Mouse (Mus musculus): Measurements from ENCODE around the gene Map3k4. TPM values are rescaled to one million over a fixed set of nuclear protein-coding genes. Genes with fewer than 3 reads are reported as not detected.

The Map3k4 gene
- polyA plus RNA-seq, 1 experiment from 2014 or later: 35.6 TPM

- no peak for DNase-seq (ENCODE audit: low spot score)
- Histone ChIP-seq H3K27ac (replicated peaks) (peak overlapping the region; percentile 73), H3K4me3 (ENCODE audit: low read depth, low read length) (no peak overlapping the region), H3K4me1 (replicated peaks; ENCODE audit: control insufficient read depth, insufficient read depth) (peaks cover 11% of the 10 kb centered on the region), H3K27me3 (ENCODE audit: control insufficient read depth, insufficient read depth, low read length) (no peaks in the 10 kb centered on the region), H3K36me3 (ENCODE audit: control insufficient read depth, insufficient read depth, low read length) (no peaks in the 10 kb centered on the region), H3K9ac (ENCODE audit: low read length) (no peak overlapping the region), H3K4me2 (replicated peaks; ENCODE audit: low read depth) (no peak overlapping the region), H3K9me3 (ENCODE audit: control insufficient read depth, low read length) (no peaks in the 10 kb centered on the region)
- TF ChIP-seq CTCF (IDR thresholded peaks at IDR 0.05; ENCODE audit: low read depth) (no peak), EP300 (optimal IDR thresholded peaks at IDR 0.05) (no peak)
- peak; percentile 24 for ATAC-seq (ENCODE audit: low FRiP score, low TSS enrichment)
- 23% methylated on average over 10 of the region's 10 CpGs for WGBS
Observed at GRCm38 (mm10) chr17:12205015-12205693, 113.4 kb downstream of the Map3k4 start.

GRCm38 (mm10) chr17:12204689-12205014 lies 113.9 kb downstream of the Map3k4 start:
- no peak for ATAC-seq (ENCODE audit: low FRiP score, low TSS enrichment)
- no peaks in the 10 kb centered on the region for H3K9me3 ChIP-seq (ENCODE audit: control insufficient read depth, low read length)
- no peaks in the 10 kb centered on the region for H3K36me3 ChIP-seq (ENCODE audit: control insufficient read depth, insufficient read depth, low read length)
- no peak overlapping the region for H3K4me3 ChIP-seq (ENCODE audit: low read depth, low read length)
- H3K4me2 ChIP-seq (replicated peaks; ENCODE audit: low read depth): no peak overlapping the region
- H3K4me1 ChIP-seq (replicated peaks; ENCODE audit: control insufficient read depth, insufficient read depth): peaks cover 11% of the 10 kb centered on the region
- H3K27ac ChIP-seq (replicated peaks): peak overlapping the region; percentile 73
- H3K9ac ChIP-seq (ENCODE audit: low read length): no peak overlapping the region
- DNase-seq (ENCODE audit: low spot score): no peak
- no peaks in the 10 kb centered on the region for H3K27me3 ChIP-seq (ENCODE audit: control insufficient read depth, insufficient read depth, low read length)
- 78% methylated on average over 3 of the region's 3 CpGs for WGBS
- TF ChIP-seq EP300 (optimal IDR thresholded peaks at IDR 0.05): no peak
- TF ChIP-seq CTCF (IDR thresholded peaks at IDR 0.05; ENCODE audit: low read depth): no peak

GRCm38 (mm10) chr17:12204246-12204645 lies 114.3 kb downstream of the Map3k4 start:
- Histone ChIP-seq H3K9me3 (ENCODE audit: control insufficient read depth, low read length) (no peaks in the 10 kb centered on the region), H3K4me2 (replicated peaks; ENCODE audit: low read depth) (no peak overlapping the region), H3K4me3 (ENCODE audit: low read depth, low read length) (no peak overlapping the region), H3K4me1 (replicated peaks; ENCODE audit: control insufficient read depth, insufficient read depth) (peaks cover 11% of the 10 kb centered on the region), H3K27me3 (ENCODE audit: control insufficient read depth, insufficient read depth, low read length) (no peaks in the 10 kb centered on the region), H3K36me3 (ENCODE audit: control insufficient read depth, insufficient read depth, low read length) (no peaks in the 10 kb centered on the region), H3K9ac (ENCODE audit: low read length) (no peak overlapping the region), H3K27ac (replicated peaks) (no peak overlapping the region; the same call in 1 of the 2 replicates)
- ATAC-seq (ENCODE audit: low FRiP score, low TSS enrichment): no peak
- TF ChIP-seq CTCF (IDR thresholded peaks at IDR 0.05; ENCODE audit: low read depth) (no peak), EP300 (optimal IDR thresholded peaks at IDR 0.05) (no peak)
- DNase-seq (ENCODE audit: low spot score): no peak
- 74% methylated on average over 3 of the region's 3 CpGs for WGBS

- ATAC-seq (ENCODE audit: low FRiP score, low TSS enrichment) (no peak), DNase-seq (ENCODE audit: low spot score) (no peak)
- Histone ChIP-seq H3K4me1 (replicated peaks; ENCODE audit: control insufficient read depth, insufficient read depth) (peaks cover 11% of the 10 kb centered on the region), H3K27me3 (ENCODE audit: control insufficient read depth, insufficient read depth, low read length) (no peaks in the 10 kb centered on the region), H3K4me2 (replicated peaks; ENCODE audit: low read depth) (no peak overlapping the region), H3K36me3 (ENCODE audit: control insufficient read depth, insufficient read depth, low read length) (no peaks in the 10 kb centered on the region), H3K9me3 (ENCODE audit: control insufficient read depth, low read length) (no peaks in the 10 kb centered on the region), H3K27ac (replicated peaks) (no peak overlapping the region), H3K9ac (ENCODE audit: low read length) (no peak overlapping the region), H3K4me3 (ENCODE audit: low read depth, low read length) (no peak overlapping the region)
- no peak for TF ChIP-seq EP300 (optimal IDR thresholded peaks at IDR 0.05)
- no peak for TF ChIP-seq CTCF (IDR thresholded peaks at IDR 0.05; ENCODE audit: low read depth)
- WGBS: 66% methylated on average over 15 of the region's 15 CpGs
Observed at GRCm38 (mm10) chr17:12203414-12203897, 115.1 kb downstream of the Map3k4 start.

GRCm38 (mm10) chr17:12201086-12201485 lies 117.5 kb downstream of the Map3k4 start:
- Histone ChIP-seq H3K4me1 (replicated peaks; ENCODE audit: control insufficient read depth, insufficient read depth) (peaks cover 7% of the 10 kb centered on the region), H3K9me3 (ENCODE audit: control insufficient read depth, low read length) (no peaks in the 10 kb centered on the region), H3K27ac (replicated peaks) (no peak overlapping the region), H3K4me3 (ENCODE audit: low read depth, low read length) (no peak overlapping the region), H3K36me3 (ENCODE audit: control insufficient read depth, insufficient read depth, low read length) (no peaks in the 10 kb centered on the region), H3K27me3 (ENCODE audit: control insufficient read depth, insufficient read depth, low read length) (no peaks in the 10 kb centered on the region), H3K9ac (ENCODE audit: low read length) (no peak overlapping the region), H3K4me2 (replicated peaks; ENCODE audit: low read depth) (no peak overlapping the region)
- TF ChIP-seq EP300 (optimal IDR thresholded peaks at IDR 0.05) (no peak), CTCF (IDR thresholded peaks at IDR 0.05; ENCODE audit: low read depth) (no peak)
- no peak for DNase-seq (ENCODE audit: low spot score)
- ATAC-seq (ENCODE audit: low FRiP score, low TSS enrichment): no peak
- 100% methylated on average over 1 of the region's 1 CpGs for WGBS

GRCm38 (mm10) chr17:12199933-12200332 lies 118.7 kb downstream of the Map3k4 start:
- WGBS: 56% methylated on average over 4 of the region's 4 CpGs
- Histone ChIP-seq H3K4me3 (ENCODE audit: low read depth, low read length) (no peak overlapping the region), H3K4me1 (replicated peaks; ENCODE audit: control insufficient read depth, insufficient read depth) (peaks cover 2% of the 10 kb centered on the region; the same call in 1 of the 2 replicates), H3K36me3 (ENCODE audit: control insufficient read depth, insufficient read depth, low read length) (no peaks in the 10 kb centered on the region), H3K9ac (ENCODE audit: low read length) (no peak overlapping the region), H3K4me2 (replicated peaks; ENCODE audit: low read depth) (no peak overlapping the region), H3K27me3 (ENCODE audit: control insufficient read depth, insufficient read depth, low read length) (no peaks in the 10 kb centered on the region), H3K27ac (replicated peaks) (no peak overlapping the region), H3K9me3 (ENCODE audit: control insufficient read depth, low read length) (no peaks in the 10 kb centered on the region)
- ATAC-seq (ENCODE audit: low FRiP score, low TSS enrichment) (no peak), DNase-seq (ENCODE audit: low spot score) (no peak)
- no peak for TF ChIP-seq EP300 (optimal IDR thresholded peaks at IDR 0.05)
- no peak for TF ChIP-seq CTCF (IDR thresholded peaks at IDR 0.05; ENCODE audit: low read depth)
